Mouse (Mus musculus) forebrain, postnatal 0 days (tissue): ENCODE data around the gene Tnfsfm13. TPM values are rescaled to one million over a fixed set of nuclear protein-coding genes. Genes with fewer than 3 reads are reported as not detected.

ENCODE experiments used
- ATAC-seq: fragments of 200-750 bp; cut with Nextera tagmentation; 2 replicates; pipeline ENCODE4 v1.8.0; 2017; ENCODE audit warnings: mild to moderate bottlenecking, moderate library complexity
- DNase-seq: peaks from one replicate; pipeline ENCODE4 v3.0.0-alpha.2; 2015
- H3K27ac ChIP-seq: fragments of 300-500 bp; sonication (generic); 2 replicates; pipeline ENCODE4 v1.5.1; 2014; ENCODE audit warnings: low read depth, mild to moderate bottlenecking, antibody characterized with exemption, low read length, moderate library complexity, mixed read lengths
- H3K27me3 ChIP-seq: fragments of 300-500 bp; sonication (generic); 2 replicates; pipeline ENCODE4 v1.6.1; 2014; ENCODE audit warnings: mild to moderate bottlenecking, low read length, mixed read lengths; ENCODE audit not compliant: insufficient read depth
- H3K36me3 ChIP-seq: fragments of 300-500 bp; sonication (generic); 2 replicates; pipeline ENCODE4 v1.6.1; 2014; ENCODE audit warnings: mild to moderate bottlenecking, moderate library complexity; ENCODE audit not compliant: insufficient read depth
- H3K4me1 ChIP-seq: fragments of 300-500 bp; sonication (generic); 2 replicates; pipeline ENCODE4 v1.6.1; 2014; ENCODE audit warnings: antibody characterized with exemption; ENCODE audit not compliant: insufficient read depth
- H3K4me2 ChIP-seq: fragments of 300-500 bp; sonication (generic); 2 replicates; pipeline ENCODE4 v1.6.1; 2014; ENCODE audit warnings: low read depth, mild to moderate bottlenecking, moderate library complexity
- H3K4me3 ChIP-seq: fragments of 300-500 bp; sonication (generic); 2 replicates; pipeline ENCODE4 v1.5.1; 2014; ENCODE audit warnings: low read depth, low read length, mixed read lengths
- H3K9ac ChIP-seq: fragments of 300-500 bp; sonication (generic); 2 replicates; pipeline ENCODE4 v1.6.1; 2014; ENCODE audit warnings: mild to moderate bottlenecking
- H3K9me3 ChIP-seq: fragments of 300-500 bp; sonication (generic); 2 replicates; pipeline ENCODE4 v1.6.1; 2016; ENCODE audit warnings: low read length
- CTCF ChIP-seq: sonication (generic); IDR thresholded peaks from 2 replicates; pipeline ENCODE4 v1.5.1; 2016; ENCODE audit warnings: antibody characterized with exemption, control low read depth, low read depth
- WGBS: fragments of 180-500 bp; shearing (Covaris S2); extraction: QIAGEN DNeasy Blood & Tissue Kit; methylation state at CpG from one replicate; pipeline ENCODE4 v1.1.7; 2014; 5-methylcytosine and 5-hydroxymethylcytosine counted together
- polyA plus RNA-seq: library from polyadenylated mRNA; unstranded; fragments of >200 nt; fragmentation: Nextera tagmentation; extraction: Ambion mirVana; gene quantifications from 2 replicates; pipeline ENCODE4 v1.2.1, GENCODE M21; 2015
- total RNA-seq: library from RNA; depleted of rRNA; stranded (reverse); fragments of >200 nt; gene quantifications from 2 replicates; pipeline ENCODE4 v1.2.3, GENCODE M21; 2014

Tnfsfm13 gene
- total and polyA plus RNA-seq, 2 experiments from 2014 or later: 0.95 to 2.1 TPM

GRCm38 (mm10) chr11:69662213-69662966 is 33.5 kb downstream of the Tnfsfm13 start, which contains the start of gene Mpdu1:
Mpdu1 (minus strand) TSS chr11:69662642.
- peak; percentile 71 for TF ChIP-seq CTCF
- ATAC-seq (peak; percentile 97), DNase-seq (peak; percentile 99)
- H3K4me2 ChIP-seq: peak within 1 kb of the TSS; percentile 48
- H3K4me3 ChIP-seq: peak within 1 kb of the TSS; percentile 55
- no peaks in the 10 kb centered on the region for H3K27me3 ChIP-seq
- H3K4me1 ChIP-seq: peaks cover 4% of the 10 kb centered on the region
- H3K9me3 ChIP-seq: no peaks in the 10 kb centered on the region
- peaks cover 52% of the 10 kb centered on the region for H3K36me3 ChIP-seq
- peak within 1 kb of the TSS; percentile 97 for H3K27ac ChIP-seq
- WGBS: 1% methylated on average over 48 of the region's 48 CpGs
- H3K9ac ChIP-seq: peak within 1 kb of the TSS; percentile 70

- Histone ChIP-seq H3K9me3 (no peaks in the 10 kb centered on the region), H3K4me1 (peaks cover 4% of the 10 kb centered on the region), H3K27me3 (no peaks in the 10 kb centered on the region), H3K36me3 (peaks cover 53% of the 10 kb centered on the region), H3K4me3 (peak overlapping the region; percentile 55), H3K9ac (0 out of 2 replicates have a peak overlapping the region, but pooled peaks have one; percentile 70), H3K27ac (no peak overlapping the region), H3K4me2 (peak overlapping the region; percentile 48)
- no peak for ATAC-seq
- no peak for DNase-seq
- TF ChIP-seq CTCF: no peak
- WGBS: 66% methylated on average over 3 of the region's 3 CpGs
These were observed 34.5 kb downstream of the Tnfsfm13 start for GRCm38 (mm10) chr11:69661221-69661881.

GRCm38 (mm10) chr11:69657462-69657881 is 38.4 kb downstream of the Tnfsfm13 start:
- H3K9me3 ChIP-seq: no peaks in the 10 kb centered on the region
- ATAC-seq (no peak), DNase-seq (no peak)
- no peak overlapping the region for H3K27ac ChIP-seq
- WGBS: 85% methylated on average over 15 of the region's 15 CpGs
- peaks cover 4% of the 10 kb centered on the region; the same call in 1 of the 2 replicates for H3K4me1 ChIP-seq
- H3K27me3 ChIP-seq: no peaks in the 10 kb centered on the region
- H3K4me3 ChIP-seq: no peak overlapping the region
- H3K4me2 ChIP-seq: no peak overlapping the region
- H3K36me3 ChIP-seq: peaks cover 45% of the 10 kb centered on the region
- no peak for TF ChIP-seq CTCF
- H3K9ac ChIP-seq: no peak overlapping the region

- 80% methylated on average over 10 of the region's 10 CpGs for WGBS
- Histone ChIP-seq H3K4me3 (no peak overlapping the region), H3K27ac (no peak overlapping the region), H3K4me1 (peaks cover 4% of the 10 kb centered on the region; the same call in 1 of the 2 replicates), H3K9me3 (no peaks in the 10 kb centered on the region), H3K9ac (no peak overlapping the region), H3K36me3 (peaks cover 51% of the 10 kb centered on the region), H3K27me3 (no peaks in the 10 kb centered on the region), H3K4me2 (no peak overlapping the region)
- ATAC-seq (peak; percentile 46; the same call in 1 of the 2 replicates), DNase-seq (peak; percentile 83)
- TF ChIP-seq CTCF: peak; percentile 83
These were observed 39.1 kb downstream of the Tnfsfm13 start for GRCm38 (mm10) chr11:69656617-69657461.

- ATAC-seq: no peak
- Histone ChIP-seq H3K4me3 (no peak overlapping the region), H3K27me3 (no peaks in the 10 kb centered on the region), H3K27ac (no peak overlapping the region), H3K4me2 (no peak overlapping the region), H3K4me1 (no peaks in the 10 kb centered on the region), H3K9me3 (no peaks in the 10 kb centered on the region), H3K36me3 (peaks cover 59% of the 10 kb centered on the region), H3K9ac (no peak overlapping the region)
- no peak for DNase-seq
- 83% methylated on average over 5 of the region's 5 CpGs for WGBS
- no peak for TF ChIP-seq CTCF
These were observed 39.8 kb downstream of the Tnfsfm13 start for GRCm38 (mm10) chr11:69656065-69656455.

- TF ChIP-seq CTCF: peak; percentile 84
- DNase-seq (peak; percentile 86), ATAC-seq (peak; percentile 80)
- Histone ChIP-seq H3K4me3 (no peak within 1 kb of the TSS), H3K9ac (no peak within 1 kb of the TSS; the same call in 1 of the 2 replicates), H3K36me3 (peaks cover 65% of the 10 kb centered on the region), H3K9me3 (no peaks in the 10 kb centered on the region), H3K4me2 (no peak within 1 kb of the TSS), H3K27ac (no peak within 1 kb of the TSS), H3K27me3 (no peaks in the 10 kb centered on the region), H3K4me1 (no peaks in the 10 kb centered on the region)
- 22% methylated on average over 34 of the region's 34 CpGs for WGBS
These were observed 40.4 kb downstream of the Tnfsfm13 start, which contains the start of gene Sox15 for GRCm38 (mm10) chr11:69655264-69656064. Sox15 (plus strand) TSS chr11:69655314.
